Mouse (Mus musculus): Measurements from ENCODE around the gene Isyna1. TPM values are rescaled to one million over a fixed set of nuclear protein-coding genes. Genes with fewer than 3 reads are reported as not detected.

Isyna1 gene
- total RNA-seq, 1 experiment = 161 TPM

- Histone ChIP-seq H3K4me3 (ENCODE audit: insufficient read depth in 1 of 2, low read depth in 1 of 2, low read length in 2 of 2, poor library complexity in 1 of 2, severe bottlenecking in 1 of 2) (peak overlapping the region; percentile 61 to 62), H3K27ac (ENCODE audit: insufficient read depth, low read depth, low read length, poor library complexity, severe bottlenecking) (peak overlapping the region; percentile 77)
These were observed 36.6 kb downstream of the Isyna1 start for GRCm38 (mm10) chr8:70630532-70631381.

GRCm38 (mm10) chr8:70631436-70631835 is 37.3 kb downstream of the Isyna1 start:
- Histone ChIP-seq H3K4me3 (ENCODE audit: insufficient read depth in 1 of 2, low read depth in 1 of 2, low read length in 2 of 2, poor library complexity in 1 of 2, severe bottlenecking in 1 of 2) (peak overlapping the region; percentile 61 to 62), H3K36me3 (ENCODE audit: control insufficient read depth, insufficient read depth, low read length, poor library complexity, severe bottlenecking) (no peaks in the 10 kb centered on the region; the same call in 1 of the 2 replicates), H3K9me3 (ENCODE audit: control insufficient read depth, insufficient read depth, low read depth, low read length) (no peaks in the 10 kb centered on the region), H3K4me1 (ENCODE audit: control insufficient read depth in 2 of 2, insufficient read depth in 2 of 2, low read length in 2 of 2, poor library complexity in 1 of 2) (peaks cover 0 to 14% of the 10 kb centered on the region in 2 experiments; a peak in 2 of 4 replicates), H3K27ac (ENCODE audit: insufficient read depth, low read depth, low read length, poor library complexity, severe bottlenecking) (peak overlapping the region; percentile 77; the same call in 1 of the 2 replicates), H3K9ac (ENCODE audit: insufficient read depth, low read depth, low read length, poor library complexity, severe bottlenecking) (peak overlapping the region; percentile 70)
- in situ Hi-C loops (cut with MboI; ENCODE audit: low sequenced_read_pairs in 2 of 2, unreplicated experiment in 2 of 2) = no loop called here
- DNase-seq (ENCODE audit: low read depth, low spot score) = no peak
- TF ChIP-seq MAFK (IDR thresholded peaks at IDR 0.05; ENCODE audit: insufficient read depth, low read depth, low read length) (no peak), ZC3H11A (IDR thresholded peaks at IDR 0.05; ENCODE audit: borderline replicate concordance, low read depth, low read length) (no peak), CHD2 (IDR thresholded peaks at IDR 0.05; ENCODE audit: low read depth, low read length) (no peak), HCFC1 (IDR thresholded peaks at IDR 0.05; ENCODE audit: borderline replicate concordance, insufficient read depth, low read length) (no peak), ZNF384 (IDR thresholded peaks at IDR 0.05; ENCODE audit: low read depth, low read length) (no peak)

More at GRCm38 (mm10) chr8:70630532-70631381, 36.6 kb downstream of the Isyna1 start:
- no peaks in the 10 kb centered on the region; the same call in 1 of the 2 replicates for H3K36me3 ChIP-seq (ENCODE audit: control insufficient read depth, insufficient read depth, low read length, poor library complexity, severe bottlenecking)
- in situ Hi-C loops (cut with MboI; ENCODE audit: low sequenced_read_pairs in 2 of 2, unreplicated experiment in 2 of 2) = no loop called here
- H3K9ac ChIP-seq (ENCODE audit: insufficient read depth, low read depth, low read length, poor library complexity, severe bottlenecking) = peak overlapping the region; percentile 70
- peak; percentile 84 for DNase-seq (ENCODE audit: low read depth, low spot score)
- peaks cover 0 to 14% of the 10 kb centered on the region in 2 experiments; a peak in 2 of 4 replicates for H3K4me1 ChIP-seq (ENCODE audit: control insufficient read depth in 2 of 2, insufficient read depth in 2 of 2, low read length in 2 of 2, poor library complexity in 1 of 2)
- H3K9me3 ChIP-seq (ENCODE audit: control insufficient read depth, insufficient read depth, low read depth, low read length) = no peaks in the 10 kb centered on the region
- TF ChIP-seq ZC3H11A (IDR thresholded peaks at IDR 0.05; ENCODE audit: borderline replicate concordance, low read depth, low read length) = no peak
- TF ChIP-seq MAFK (IDR thresholded peaks at IDR 0.05; ENCODE audit: insufficient read depth, low read depth, low read length) = no peak
- TF ChIP-seq ZNF384 (IDR thresholded peaks at IDR 0.05; ENCODE audit: low read depth, low read length) = no peak
- TF ChIP-seq CHD2 (IDR thresholded peaks at IDR 0.05; ENCODE audit: low read depth, low read length) = no peak
- no peak for TF ChIP-seq HCFC1 (IDR thresholded peaks at IDR 0.05; ENCODE audit: borderline replicate concordance, insufficient read depth, low read length)

GRCm38 (mm10) chr8:70632346-70632892 is 38.2 kb downstream of the Isyna1 start, which contains the start of gene Gdf15:
Gene Gdf15 (minus strand): TSS chr8:70632456.
- H3K9me3 ChIP-seq (ENCODE audit: control insufficient read depth, insufficient read depth, low read depth, low read length) = no peaks in the 10 kb centered on the region
- H3K4me1 ChIP-seq (ENCODE audit: control insufficient read depth in 2 of 2, insufficient read depth in 2 of 2, low read length in 2 of 2, poor library complexity in 1 of 2) = peaks cover under 1 to 19% of the 10 kb centered on the region in 2 experiments; a peak in 2 of 4 replicates
- TF ChIP-seq ZC3H11A (IDR thresholded peaks at IDR 0.05; ENCODE audit: borderline replicate concordance, low read depth, low read length) = no peak
- no peak for TF ChIP-seq MAFK (IDR thresholded peaks at IDR 0.05; ENCODE audit: insufficient read depth, low read depth, low read length)
- DNase-seq (ENCODE audit: low read depth, low spot score) = no peak
- H3K36me3 ChIP-seq (ENCODE audit: control insufficient read depth, insufficient read depth, low read length, poor library complexity, severe bottlenecking) = no peaks in the 10 kb centered on the region; the same call in 1 of the 2 replicates
- peak within 1 kb of the TSS; percentile 70 for H3K9ac ChIP-seq (ENCODE audit: insufficient read depth, low read depth, low read length, poor library complexity, severe bottlenecking)
- H3K27ac ChIP-seq (ENCODE audit: insufficient read depth, low read depth, low read length, poor library complexity, severe bottlenecking) = peak within 1 kb of the TSS; percentile 77; the same call in 1 of the 2 replicates
- in situ Hi-C loops (cut with MboI; ENCODE audit: low sequenced_read_pairs in 2 of 2, unreplicated experiment in 2 of 2) = no loop called here
- peak within 1 kb of the TSS; percentile 61 to 62 for H3K4me3 ChIP-seq (ENCODE audit: insufficient read depth in 1 of 2, low read depth in 1 of 2, low read length in 2 of 2, poor library complexity in 1 of 2, severe bottlenecking in 1 of 2)

- no peak for DNase-seq (ENCODE audit: low read depth, low spot score)
- no peak for TF ChIP-seq ZC3H11A (IDR thresholded peaks at IDR 0.05; ENCODE audit: borderline replicate concordance, low read depth, low read length)
- TF ChIP-seq CHD2 (IDR thresholded peaks at IDR 0.05; ENCODE audit: low read depth, low read length) = no peak
- TF ChIP-seq ZNF384 (IDR thresholded peaks at IDR 0.05; ENCODE audit: low read depth, low read length) = no peak
- TF ChIP-seq MAFK (IDR thresholded peaks at IDR 0.05; ENCODE audit: insufficient read depth, low read depth, low read length) = no peak
- TF ChIP-seq HCFC1 (IDR thresholded peaks at IDR 0.05; ENCODE audit: borderline replicate concordance, insufficient read depth, low read length) = no peak
- Histone ChIP-seq H3K4me1 (ENCODE audit: control insufficient read depth in 2 of 2, insufficient read depth in 2 of 2, low read length in 2 of 2, poor library complexity in 1 of 2) (peaks cover 12 to 25% of the 10 kb centered on the region in 2 experiments), H3K4me3 (ENCODE audit: insufficient read depth in 1 of 2, low read depth in 1 of 2, low read length in 2 of 2, poor library complexity in 1 of 2, severe bottlenecking in 1 of 2) (no peak overlapping the region), H3K36me3 (ENCODE audit: control insufficient read depth, insufficient read depth, low read length, poor library complexity, severe bottlenecking) (no peaks in the 10 kb centered on the region; the same call in 1 of the 2 replicates), H3K9ac (ENCODE audit: insufficient read depth, low read depth, low read length, poor library complexity, severe bottlenecking) (no peak overlapping the region), H3K9me3 (ENCODE audit: control insufficient read depth, insufficient read depth, low read depth, low read length) (no peaks in the 10 kb centered on the region), H3K27ac (ENCODE audit: insufficient read depth, low read depth, low read length, poor library complexity, severe bottlenecking) (no peak overlapping the region)
- in situ Hi-C loops (cut with MboI; ENCODE audit: low sequenced_read_pairs in 2 of 2, unreplicated experiment in 2 of 2) = no loop called here
These were observed 39.9 kb downstream of the Isyna1 start for GRCm38 (mm10) chr8:70634066-70634465.
